7 mouse cellular contexts compared by ENCODE assay signal in genomic region chr2:30553851-30554540, GRCm38 (mm10). TPM values are rescaled to one million over a fixed set of nuclear protein-coding genes. Genes with fewer than 3 reads are reported as not detected.
DNase-seq lines count a peak whose midpoint lies in the region; ATAC-seq and TF ChIP-seq lines count a peak whose summit lies in the region.

No protein-coding gene starts in this region.

- intact Hi-C loops in left cerebral cortex, postnatal 25 days (cut with DNase I) = no loop called here

- H3K27ac ChIP-seq in intestine, postnatal 0 days (ENCODE audit: low read depth, low read length) = no peak overlapping the region
- peak overlapping the region; percentile 72 for H3K27ac ChIP-seq in midbrain, embryonic 10.5 days (replicated peaks)
- no peak overlapping the region for H3K27ac ChIP-seq in stomach, embryonic 15.5 days

- no peak for TF ChIP-seq CTCF in intestine, postnatal 0 days (IDR thresholded peaks at IDR 0.05; ENCODE audit: low read depth)

- ATAC-seq in common myeloid progenitor, adult 5-6 weeks (replicated peaks; ENCODE audit: low read depth, poor library complexity, severe bottlenecking) = peak; percentile 62; the same call in 1 of the 2 replicates
- 0 out of 2 replicates have a peak, but pooled peaks have one; percentile 29 for ATAC-seq in intestine, postnatal 0 days
- ATAC-seq in stomach, embryonic 15.5 days (ENCODE audit: insufficient read depth, low FRiP score, low read depth) = peak; percentile 67; the same call in 1 of the 2 replicates

- H3K4me2 ChIP-seq in intestine, postnatal 0 days (replicated peaks; ENCODE audit: low read depth) = 0 out of 2 replicates have a peak overlapping the region, but pooled peaks have one; percentile 21
- H3K4me2 ChIP-seq in stomach, embryonic 15.5 days = no peak overlapping the region

- no peaks in the 10 kb centered on the region for H3K9me3 ChIP-seq in intestine, postnatal 0 days (ENCODE audit: control insufficient read depth)
- 0 out of 2 replicates have a peak, but pooled peaks cover 7% of the 10 kb centered on the region for H3K9me3 ChIP-seq in midbrain, embryonic 10.5 days (replicated peaks)
- H3K9me3 ChIP-seq in stomach, embryonic 15.5 days = no peaks in the 10 kb centered on the region

- H3K36me3 ChIP-seq in intestine, postnatal 0 days (ENCODE audit: control insufficient read depth, insufficient read depth) = no peaks in the 10 kb centered on the region
- no peaks in the 10 kb centered on the region for H3K36me3 ChIP-seq in midbrain, embryonic 10.5 days
- no peaks in the 10 kb centered on the region for H3K36me3 ChIP-seq in stomach, embryonic 15.5 days

- WGBS in intestine, postnatal 0 days = 57% methylated on average over 7 of the region's 7 CpGs
- WGBS in midbrain, embryonic 10.5 days = 53% methylated on average over 7 of the region's 7 CpGs
- WGBS in stomach, embryonic 15.5 days = 53% methylated on average over 7 of the region's 7 CpGs

- H3K4me1 ChIP-seq in intestine, postnatal 0 days (replicated peaks; ENCODE audit: control insufficient read depth, insufficient read depth, low read length) = no peaks in the 10 kb centered on the region
- H3K4me1 ChIP-seq in midbrain, embryonic 10.5 days = peaks cover 11% of the 10 kb centered on the region
- 0 out of 2 replicates have a peak, but pooled peaks cover 3% of the 10 kb centered on the region for H3K4me1 ChIP-seq in stomach, embryonic 15.5 days

- H3K4me3 ChIP-seq in intestine, postnatal 0 days (ENCODE audit: low read depth, low read length) = no peak overlapping the region
- H3K4me3 ChIP-seq in midbrain, embryonic 10.5 days = peak overlapping the region; percentile 33
- no peak overlapping the region for H3K4me3 ChIP-seq in stomach, embryonic 15.5 days (replicated peaks)

- H3K9ac ChIP-seq in intestine, postnatal 0 days (ENCODE audit: low read depth, low read length) = no peak overlapping the region
- no peak overlapping the region for H3K9ac ChIP-seq in stomach, embryonic 15.5 days

- DNase-seq in adipocyte (ENCODE audit: low spot score) = peak; percentile 15
- peak; percentile 98 for DNase-seq in heart, adult 11 months
- peak; percentile 81 to 90 for DNase-seq in left cerebral cortex, postnatal 25 days (ENCODE audit: low spot score in 2 of 2)
- DNase-seq in midbrain, embryonic 10.5 days (ENCODE audit: low spot score) = peak; percentile 38

- no peaks in the 10 kb centered on the region for H3K27me3 ChIP-seq in intestine, postnatal 0 days (replicated peaks; ENCODE audit: control insufficient read depth, insufficient read depth, low read length)
- no peaks in the 10 kb centered on the region for H3K27me3 ChIP-seq in midbrain, embryonic 10.5 days (ENCODE audit: low read depth, poor library complexity, severe bottlenecking)
- no peaks in the 10 kb centered on the region for H3K27me3 ChIP-seq in stomach, embryonic 15.5 days (replicated peaks)

RNA-seq across cellular contexts. Expression of gene Cstad, which starts 40.8 kb away (rescaled TPM):
- total RNA-seq in common myeloid progenitor, adult 5-6 weeks (2017) = not detected in 2 replicates
- 0.53 and 0.63 TPM in 2 replicates for polyA plus RNA-seq in intestine, postnatal 0 days (2015; fragmentation: Nextera tagmentation; extraction: Ambion mirVana)
- total RNA-seq in left cerebral cortex, postnatal 25 days (2021) = 1 to 10 TPM; 4.2 to 5.5 TPM
- 0.20 and 0.34 TPM in 2 replicates for polyA plus RNA-seq in midbrain, embryonic 10.5 days (2016; fragmentation: Nextera tagmentation; extraction: Ambion mirVana)
- polyA plus RNA-seq in stomach, embryonic 15.5 days (2015; fragmentation: Nextera tagmentation; extraction: Ambion mirVana) = 0.71 and 0.72 TPM in 2 replicates

Comparison
In these comparisons a context has a peak if more than half of its experiments do, and no peak if none do; other contexts are left out.
1. DNase-seq: peak in every context shown above with its lines; median percentile 98 in heart, adult 11 months; 86 in left cerebral cortex, postnatal 25 days; 38 in midbrain, embryonic 10.5 days; 15 in adipocyte.